Mouse (Mus musculus): ENCODE measurements at regions not wholly inside any gene's neighbourhood (a gene's known extent, or its start where the extent isn't known, plus 50 kb on each side); places are given as distances from the start of the nearest gene placed in this dataset.

DNA sequence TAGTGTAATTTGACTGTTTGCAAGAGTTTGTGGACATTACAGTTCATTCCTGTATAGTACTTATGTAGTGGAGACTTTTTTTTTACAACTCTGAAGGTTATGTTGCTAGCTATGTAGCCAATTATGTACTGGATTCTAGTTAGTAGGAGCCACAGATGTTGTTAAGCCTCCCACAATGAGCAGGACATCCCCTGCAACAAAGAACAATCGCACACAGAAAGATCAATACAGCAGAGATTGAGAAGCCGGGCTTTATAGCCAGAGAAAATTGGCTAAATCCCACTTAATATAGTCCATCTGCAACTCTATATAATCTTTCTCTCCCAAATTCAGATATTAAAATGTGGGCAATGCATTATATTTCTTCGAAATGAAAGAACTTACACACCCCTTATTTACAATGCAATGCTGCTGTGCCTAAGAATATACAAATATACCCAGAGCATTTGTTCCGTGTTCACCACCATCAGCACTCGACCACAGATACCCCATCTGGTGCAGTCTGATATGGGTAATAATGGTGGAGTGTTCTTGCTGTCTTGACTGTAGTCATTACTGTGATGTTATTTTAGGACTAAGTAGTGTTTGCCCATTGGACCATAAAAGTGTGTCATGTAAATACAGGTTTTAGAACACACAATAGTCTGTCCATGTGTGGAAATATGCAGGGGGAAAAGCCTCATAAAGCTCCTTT lies 1351.9 kb upstream of the Zeb2 start:
- no peak for DNase-seq

DNA sequence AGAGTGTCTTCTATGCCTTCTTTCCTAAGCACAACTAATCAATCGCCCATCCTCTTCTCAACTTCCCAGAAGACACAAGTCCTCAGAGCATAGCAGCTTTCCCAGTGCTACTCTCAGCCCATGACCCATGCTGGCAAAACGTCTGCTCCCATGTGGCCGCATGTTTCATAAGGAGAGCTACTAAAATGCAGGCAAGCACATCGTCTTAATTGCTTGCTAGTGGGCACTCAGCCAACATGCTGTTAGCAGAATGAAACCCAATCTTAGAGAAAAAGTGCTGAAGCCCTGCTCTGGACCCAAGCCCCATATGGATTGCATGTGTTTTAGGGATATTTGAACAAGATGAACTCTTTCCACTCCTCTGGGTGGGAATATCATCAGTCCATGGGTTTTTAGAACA lies 1348.2 kb upstream of the Zeb2 start:
- DNase-seq, result peak; percentile 93

DNA sequence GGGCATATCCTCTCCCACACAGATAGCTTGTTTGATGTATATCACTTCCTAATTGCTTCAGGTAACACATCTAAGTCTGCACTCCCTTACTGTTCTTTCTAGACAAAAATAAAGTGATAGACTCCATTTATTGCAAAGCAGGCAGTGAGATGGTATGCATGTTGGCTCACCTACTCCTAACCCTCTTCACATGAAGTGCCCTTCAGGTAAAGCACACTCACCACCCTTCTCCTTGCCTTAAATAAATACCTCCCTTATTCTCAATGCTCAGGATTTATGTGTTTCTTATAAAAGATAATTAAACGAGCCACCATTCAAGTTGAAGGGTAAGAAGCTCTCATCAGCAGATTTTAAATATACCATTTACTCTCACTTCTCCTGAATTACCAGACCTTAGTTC lies 1347.7 kb upstream of the Zeb2 start:
- DNase-seq, result no peak

DNA sequence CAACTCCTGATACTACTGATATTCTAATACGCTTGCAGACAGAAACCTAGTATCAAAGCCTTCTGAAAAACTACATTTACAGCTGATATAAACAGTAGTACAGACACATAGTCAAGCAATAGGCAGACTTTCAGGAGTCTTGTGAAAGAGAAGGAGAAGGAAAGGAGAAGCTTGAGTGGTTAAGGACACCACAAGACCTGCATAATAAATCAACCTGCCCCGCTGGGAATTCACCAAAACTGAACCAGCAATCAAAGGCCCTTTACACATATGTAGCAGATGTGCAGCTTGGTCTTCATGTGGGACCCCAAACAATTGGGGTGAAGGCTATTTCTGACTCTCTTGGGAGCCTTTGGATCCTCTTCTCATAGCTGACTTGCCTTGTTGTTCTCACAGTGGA lies 1345.5 kb upstream of the Zeb2 start:
- DNase-seq, result no peak

DNA sequence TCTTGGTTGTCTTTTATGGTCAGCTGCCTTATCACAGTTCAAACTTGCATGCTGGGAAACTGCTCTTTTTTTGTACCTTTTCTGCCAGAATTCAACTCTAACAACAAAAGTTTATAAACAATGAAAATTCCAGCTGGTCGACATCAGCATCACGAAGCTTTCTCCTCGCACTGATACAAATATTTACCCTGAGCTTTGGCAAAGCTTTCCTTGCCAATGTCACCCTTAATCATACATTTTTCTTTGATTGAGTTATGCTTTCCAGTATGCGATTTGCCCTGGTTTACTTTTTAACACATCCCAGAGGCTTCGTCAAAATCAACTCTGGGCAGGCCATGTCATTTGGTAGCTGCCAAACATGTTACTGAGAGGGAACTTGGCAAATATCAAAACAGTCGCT lies 1333.5 kb upstream of the Zeb2 start:
- no peak for DNase-seq

DNA sequence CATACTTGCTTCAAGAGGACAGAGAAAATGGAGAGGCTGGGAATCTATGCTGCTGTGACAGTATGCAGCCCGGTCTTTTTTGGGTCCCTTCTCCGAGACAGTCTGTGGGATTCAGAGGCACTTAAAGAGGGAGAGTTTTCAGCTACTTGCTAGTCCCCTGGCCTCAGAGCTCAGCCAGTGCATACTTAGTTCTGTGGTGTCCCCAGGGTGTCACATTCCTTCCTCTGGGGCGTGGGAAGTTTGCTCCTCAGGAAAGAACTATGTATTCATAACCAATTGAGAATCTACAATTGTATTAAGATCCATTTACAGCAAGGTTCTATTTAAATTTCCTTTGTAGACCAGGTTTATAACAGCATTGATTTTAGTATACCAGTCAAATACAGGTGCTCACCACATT lies 1328.1 kb upstream of the Zeb2 start:
- DNase-seq, result peak; percentile 94

DNA sequence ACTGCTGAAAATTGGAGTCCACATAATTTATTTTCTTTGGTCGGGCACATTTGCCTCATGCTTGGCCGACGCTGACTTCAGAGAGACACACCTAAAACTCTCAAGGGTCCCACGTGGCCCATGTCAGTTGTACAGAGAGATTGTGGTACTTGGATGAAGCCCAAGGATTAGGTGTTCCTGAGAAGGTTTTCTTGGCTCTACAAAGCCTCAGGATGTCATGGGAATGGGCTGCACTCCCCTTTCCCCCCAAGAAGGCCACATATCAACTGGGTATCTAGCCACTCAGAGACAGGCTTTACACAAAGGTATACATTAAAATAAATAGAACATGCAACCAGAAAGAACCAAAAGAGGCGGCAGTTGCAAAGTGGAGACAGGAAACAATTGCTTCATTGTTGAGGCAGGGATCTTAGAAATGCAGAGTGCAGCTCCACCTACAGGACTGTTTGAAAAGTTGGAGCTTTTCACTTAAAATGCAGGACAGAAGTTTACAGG lies 1326.5 kb upstream of the Zeb2 start:
- DNase-seq, result peak; percentile 96

DNA sequence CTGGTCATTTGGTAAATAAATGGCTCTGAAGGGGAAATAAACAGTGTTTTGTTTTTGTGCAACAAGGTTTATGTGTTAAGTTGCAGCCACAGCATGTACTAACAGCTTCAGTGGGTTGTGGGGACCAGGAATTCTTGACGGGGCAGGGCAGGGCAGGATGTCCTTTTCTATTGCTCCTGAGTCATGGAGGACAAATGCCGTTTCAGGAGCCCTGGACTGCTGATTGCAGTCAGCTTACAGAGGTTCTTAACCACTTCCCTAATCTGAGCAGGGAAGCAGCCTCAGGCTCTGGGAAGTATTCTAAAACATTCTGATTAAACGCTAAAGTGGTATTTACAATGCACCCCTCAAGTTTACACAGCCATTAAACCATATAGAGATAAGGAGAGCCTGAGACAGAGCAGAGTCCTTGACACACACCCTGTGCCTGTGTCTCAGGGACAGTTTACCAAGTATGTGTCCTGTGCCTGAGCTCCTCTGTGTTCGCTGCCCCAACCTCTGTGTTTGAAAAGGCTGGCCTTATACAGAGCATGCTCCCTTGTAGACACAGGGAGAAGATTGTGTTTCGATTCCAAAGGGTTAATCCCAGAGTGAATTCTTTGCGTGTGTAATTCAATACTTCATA lies 1326.0 kb upstream of the Zeb2 start:
- DNase-seq, result peak; percentile 97

DNA sequence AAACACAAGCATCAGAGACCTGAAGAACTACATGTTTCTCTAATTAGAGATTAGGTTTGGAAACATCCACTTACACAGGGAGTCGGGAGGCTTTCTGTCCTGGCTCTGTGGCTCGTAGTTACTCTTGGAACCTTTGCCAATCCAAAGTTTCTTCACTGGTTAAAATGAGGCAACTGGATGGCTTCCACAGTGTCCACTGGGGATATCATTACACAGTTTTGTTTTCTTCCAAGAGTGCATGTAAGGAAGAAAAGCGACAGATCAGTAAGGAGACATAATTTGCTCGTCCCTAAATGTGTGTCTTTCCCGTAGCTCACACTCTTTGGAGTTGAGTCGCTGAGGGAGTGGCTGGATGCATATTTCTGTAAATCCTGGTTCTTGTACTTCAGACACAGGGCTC lies 1325.4 kb upstream of the Zeb2 start:
- peak; percentile 97 for DNase-seq

DNA sequence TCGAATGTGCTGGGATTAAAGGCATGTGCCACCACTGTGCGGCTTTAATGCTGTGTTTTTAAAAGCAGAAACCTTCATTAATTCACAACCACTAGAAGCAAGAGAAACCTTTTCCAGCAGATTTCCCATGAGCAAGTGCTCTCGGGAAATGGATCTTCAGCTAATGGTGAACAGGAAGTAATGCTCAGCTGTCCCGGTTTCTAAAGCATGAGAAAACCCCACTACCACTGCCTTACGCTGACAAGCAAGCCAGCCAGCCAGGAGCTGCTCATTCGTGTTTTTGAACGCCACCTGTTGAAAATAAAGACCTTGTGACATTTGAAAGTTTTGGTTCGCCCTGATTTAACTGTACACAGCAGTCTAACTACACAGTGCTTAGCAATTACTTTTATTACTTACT lies 1324.7 kb upstream of the Zeb2 start:
- peak; percentile 91 for DNase-seq

DNA sequence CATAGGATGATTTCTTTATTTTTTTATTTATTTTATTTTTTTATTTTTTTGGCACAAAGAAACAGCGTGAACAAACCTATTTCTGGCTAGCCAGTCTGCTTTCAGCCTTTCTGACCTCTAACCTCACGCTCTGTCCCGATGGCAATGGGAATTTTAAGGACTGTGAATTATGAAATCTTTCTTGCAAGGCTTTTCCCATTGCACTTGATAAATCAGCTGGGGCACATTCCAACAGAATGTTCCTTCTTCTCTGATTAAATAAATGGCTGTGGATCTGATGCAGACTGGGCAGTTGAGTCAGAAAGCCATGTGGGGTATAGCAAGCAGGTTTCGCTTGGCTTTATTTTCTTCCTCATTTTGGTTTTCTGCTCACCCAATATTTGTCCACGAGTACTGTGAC lies 1324.2 kb upstream of the Zeb2 start:
- peak; percentile 90 for DNase-seq

DNA sequence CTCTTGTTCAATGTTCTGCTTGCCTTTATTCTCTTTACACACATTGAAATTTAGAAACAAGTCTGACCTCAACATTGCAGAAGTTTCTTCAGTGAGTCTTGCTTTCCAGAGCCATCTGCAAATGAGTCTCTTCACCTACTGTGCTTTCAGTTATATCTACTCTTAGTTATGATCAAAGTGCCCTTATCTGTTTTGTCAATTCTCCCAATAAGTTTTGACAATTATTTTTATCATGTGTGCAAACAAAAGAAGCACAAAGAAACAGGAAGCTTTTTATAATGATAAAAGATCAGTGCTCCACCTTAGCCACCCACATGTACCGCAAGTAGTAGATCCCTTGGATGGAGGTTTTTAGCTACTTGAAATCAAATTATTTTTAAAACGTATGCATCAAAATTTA lies 1322.8 kb upstream of the Zeb2 start:
- DNase-seq, result no peak

DNA sequence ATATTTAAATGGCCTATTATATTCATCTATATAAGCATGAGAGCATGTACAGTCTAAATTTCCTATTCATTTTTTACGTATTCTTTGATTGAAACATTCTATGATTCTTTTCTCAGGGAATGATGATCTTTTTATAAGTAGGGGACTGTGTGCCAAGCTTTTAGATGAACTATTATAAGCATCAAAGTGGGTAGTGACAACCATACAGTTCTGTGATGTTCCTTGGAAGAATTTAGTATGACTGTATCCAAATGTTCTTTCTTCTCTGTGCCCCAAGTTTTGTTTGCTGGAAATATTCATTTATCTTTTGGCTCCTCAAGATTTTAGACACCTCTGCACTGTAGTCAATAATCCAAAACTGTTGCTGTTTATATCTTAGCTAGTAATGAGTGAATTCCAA lies 1301.1 kb upstream of the Zeb2 start:
- no peak for DNase-seq

DNA sequence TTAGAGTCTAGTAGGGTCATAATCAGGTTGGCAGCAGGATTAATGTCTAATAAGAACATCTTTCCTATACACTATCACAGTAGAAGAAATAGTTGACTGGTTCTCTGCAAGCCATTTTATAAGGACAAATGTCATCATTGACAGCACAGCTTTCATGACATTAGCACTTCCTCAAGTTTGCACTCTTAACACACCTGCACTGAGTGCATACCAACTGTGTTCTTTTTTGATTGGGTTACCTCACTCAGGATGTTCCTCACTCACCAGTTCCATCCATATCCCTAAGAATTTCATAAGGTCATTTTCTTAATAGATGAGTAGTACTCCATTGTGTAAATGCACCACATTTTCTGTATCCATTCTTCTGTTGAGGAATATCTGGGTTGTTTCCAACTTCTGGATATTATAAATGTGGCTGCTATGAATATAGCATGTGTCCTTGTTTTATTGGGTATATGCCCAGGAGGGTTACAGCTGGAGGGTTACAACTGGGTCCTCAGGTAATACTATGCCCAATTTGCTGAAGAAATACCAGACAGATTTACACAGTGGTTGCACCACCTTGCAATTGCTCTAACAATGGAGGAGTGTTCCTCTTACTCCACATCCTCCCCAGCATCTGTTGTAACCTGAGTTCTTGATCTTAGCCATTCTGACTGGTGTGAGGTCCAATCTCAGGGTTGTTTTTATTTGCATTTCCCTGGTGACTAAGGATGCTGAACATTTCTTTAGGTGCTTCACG lies 1285.3 kb upstream of the Zeb2 start:
- peak; percentile 19 for DNase-seq

DNA sequence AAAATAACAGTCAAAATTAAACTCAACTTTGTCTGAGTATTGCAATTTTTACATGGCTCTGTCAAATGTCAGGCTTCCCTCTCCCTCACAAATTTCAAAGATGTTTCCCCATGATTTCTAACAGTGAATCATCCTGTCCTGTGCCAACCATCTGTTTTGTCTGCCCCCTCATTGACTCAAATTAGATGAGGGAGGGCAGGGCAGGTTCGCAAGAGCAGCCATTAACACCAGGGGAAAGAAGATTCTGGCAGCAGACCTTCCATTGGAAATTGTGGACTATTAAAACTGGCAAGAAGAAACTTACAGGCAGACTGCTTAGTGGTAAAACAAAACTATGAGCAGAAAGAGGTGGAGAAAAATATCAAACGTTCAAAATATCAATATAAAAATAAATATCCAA lies 1277.0 kb upstream of the Zeb2 start:
- peak; percentile 46 for DNase-seq

DNA sequence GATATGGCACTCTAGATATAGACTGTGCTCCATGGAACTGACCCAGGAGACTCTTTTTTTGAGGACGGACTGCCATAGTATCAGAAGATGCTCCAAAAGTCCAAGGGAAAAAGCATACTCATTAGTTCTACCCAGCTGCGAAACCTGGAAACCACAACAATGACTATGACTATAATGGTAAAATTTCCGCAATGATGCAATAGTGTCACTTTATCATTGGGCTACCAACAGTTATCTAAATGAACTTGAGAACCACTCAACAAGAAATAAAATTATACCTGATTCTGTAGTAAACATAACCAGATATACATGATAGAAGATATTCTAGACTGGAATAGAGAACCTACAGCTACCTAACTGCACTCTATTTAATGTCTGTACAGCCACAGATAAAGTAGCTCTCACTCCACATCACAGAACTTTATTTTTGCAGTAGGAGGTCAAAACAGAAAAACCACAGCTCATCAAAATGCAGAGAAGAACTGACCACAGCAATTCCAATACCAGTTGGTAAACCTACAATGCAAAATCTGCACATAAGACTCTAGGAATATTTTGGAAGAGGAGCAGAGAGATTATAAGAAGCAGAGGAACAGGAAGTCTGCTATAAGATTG lies 1255.8 kb upstream of the Zeb2 start:
- DNase-seq, result no peak

DNA sequence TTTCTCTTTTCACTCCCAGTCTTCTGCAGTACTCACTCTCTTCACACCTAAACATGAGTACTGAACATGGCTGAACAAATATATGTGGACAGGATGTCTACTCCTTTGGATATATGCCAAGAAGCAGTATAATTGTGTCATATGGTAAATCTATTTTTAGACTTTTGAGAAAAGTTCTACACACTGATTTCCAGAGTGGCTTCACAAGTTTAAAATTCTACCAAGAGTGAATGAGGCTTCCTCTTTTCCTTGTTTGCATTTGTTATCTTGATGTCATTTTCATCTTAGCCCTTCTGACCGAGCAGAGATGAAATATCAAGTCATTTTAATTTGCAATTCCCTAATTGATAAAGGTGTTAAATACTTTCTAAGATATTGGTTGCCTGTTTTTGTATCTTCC lies 1254.6 kb upstream of the Zeb2 start:
- no peak for DNase-seq

DNA sequence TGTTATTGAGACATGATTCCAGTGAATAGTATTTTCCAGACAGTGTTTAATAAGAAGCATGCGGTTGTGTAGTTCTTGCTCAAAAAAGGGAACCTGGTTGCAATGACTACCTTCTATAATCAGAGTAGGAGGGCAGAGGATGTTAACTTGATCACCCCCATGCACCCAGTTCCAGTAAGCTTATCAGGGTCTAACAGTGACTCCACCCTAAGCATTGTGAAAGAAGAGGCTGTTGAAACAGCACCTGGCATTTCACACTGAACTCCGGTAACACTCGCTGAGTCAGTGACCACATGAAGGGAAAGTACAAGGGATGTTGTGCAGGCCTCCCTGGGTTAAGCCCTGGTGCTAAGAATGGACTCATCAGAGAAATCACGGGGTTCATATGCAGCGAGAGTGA lies 1253.8 kb upstream of the Zeb2 start:
- DNase-seq, result no peak

DNA sequence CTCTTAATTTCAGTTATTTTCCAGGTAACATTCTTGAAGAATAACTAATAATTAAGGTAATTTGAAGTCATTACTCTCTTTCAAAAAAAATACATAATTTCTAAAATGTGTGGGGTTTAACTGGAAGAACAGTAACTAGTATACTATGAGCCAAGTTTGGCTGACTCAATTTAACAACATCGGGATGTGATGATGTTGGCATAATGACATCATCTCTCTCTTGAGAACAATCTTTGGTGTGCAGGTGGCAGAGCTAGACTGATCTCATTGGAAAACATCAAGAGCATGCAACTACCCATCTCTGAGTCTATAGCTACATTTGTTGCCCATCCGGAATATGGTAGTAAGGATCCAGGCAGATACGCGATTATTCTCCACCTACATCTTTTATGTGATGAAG lies 1251.7 kb upstream of the Zeb2 start:
- DNase-seq, result no peak

DNA sequence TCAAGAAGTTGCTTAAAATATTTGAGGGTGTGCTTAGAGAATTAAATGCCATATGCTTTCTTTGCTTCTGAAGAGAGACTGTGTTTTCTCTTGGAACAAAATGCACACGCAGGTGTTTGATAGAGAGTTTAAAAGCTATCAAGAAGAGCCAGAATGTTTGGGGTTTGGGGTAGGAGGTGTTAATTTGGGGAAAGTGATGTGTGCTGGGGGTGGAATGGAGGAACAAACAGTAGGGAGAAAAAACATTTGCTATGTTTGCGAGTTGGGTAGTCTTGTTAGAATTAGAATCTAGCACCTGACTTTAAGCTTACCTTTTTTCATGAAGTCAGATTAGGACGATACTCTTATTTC lies 1248.9 kb upstream of the Zeb2 start:
- DNase-seq, result no peak

DNA sequence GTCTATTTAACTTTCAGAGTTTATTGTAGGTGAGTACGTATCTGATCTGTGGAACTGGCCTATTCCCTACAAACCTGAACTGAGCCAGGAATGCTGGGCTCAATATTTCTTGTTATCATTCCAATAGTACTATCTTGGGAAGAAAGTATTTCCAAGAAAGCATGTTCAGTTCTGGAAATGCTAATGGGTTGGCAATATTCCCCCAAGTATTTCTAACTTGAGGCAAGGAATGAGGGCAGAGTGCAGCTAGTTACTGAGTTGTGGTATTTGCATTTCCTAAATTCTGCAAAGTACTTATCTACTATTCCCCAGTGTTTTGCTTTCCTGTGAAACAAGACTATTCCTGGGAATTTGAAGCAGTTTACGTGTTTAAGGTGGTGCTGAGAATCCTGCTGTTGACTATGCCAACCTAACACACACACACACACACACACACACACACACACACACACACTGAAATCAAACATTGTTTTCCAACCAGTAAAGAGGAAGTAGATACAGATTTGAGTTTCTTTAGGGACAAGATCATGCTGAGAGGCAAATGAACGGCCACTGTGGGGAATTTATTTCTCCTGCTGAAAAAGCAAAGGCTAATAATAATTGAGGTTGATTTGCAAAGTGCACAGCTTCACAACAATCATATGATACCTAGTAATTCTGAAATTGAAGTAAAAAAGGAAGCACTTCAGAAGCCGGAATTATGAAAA lies 1248.4 kb upstream of the Zeb2 start:
- peak; percentile 83 for DNase-seq

DNA sequence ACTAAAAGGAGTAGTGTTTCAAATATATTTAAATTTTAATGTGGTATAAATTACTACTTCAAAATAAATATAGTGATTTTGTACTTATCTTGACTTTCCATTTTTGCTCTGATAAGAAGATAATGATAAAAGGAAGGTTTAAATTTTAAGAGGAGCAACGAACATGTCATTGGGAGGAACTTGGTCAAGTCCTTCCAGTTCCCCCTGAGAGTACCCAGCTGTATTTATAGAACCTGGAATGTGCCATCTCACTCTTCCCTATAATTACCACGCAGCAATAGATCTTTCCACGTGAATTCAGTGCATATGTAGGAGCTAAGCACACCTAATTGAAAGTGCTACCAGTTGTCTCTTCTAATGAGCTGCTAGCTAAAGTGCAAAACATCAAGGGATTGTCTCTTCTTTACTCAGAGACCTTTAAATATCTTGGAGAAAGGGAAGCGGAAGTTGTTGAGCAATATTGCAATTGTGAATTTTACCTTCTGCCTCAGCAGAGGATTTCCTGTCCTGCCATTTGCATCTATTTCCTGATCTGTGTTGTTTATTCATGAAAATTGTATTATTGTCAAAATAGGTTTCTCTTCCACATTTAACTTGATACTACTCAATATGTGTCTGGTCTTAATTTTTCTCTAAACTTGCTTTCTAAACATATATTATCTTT lies 1243.0 kb upstream of the Zeb2 start:
- DNase-seq, result no peak

DNA sequence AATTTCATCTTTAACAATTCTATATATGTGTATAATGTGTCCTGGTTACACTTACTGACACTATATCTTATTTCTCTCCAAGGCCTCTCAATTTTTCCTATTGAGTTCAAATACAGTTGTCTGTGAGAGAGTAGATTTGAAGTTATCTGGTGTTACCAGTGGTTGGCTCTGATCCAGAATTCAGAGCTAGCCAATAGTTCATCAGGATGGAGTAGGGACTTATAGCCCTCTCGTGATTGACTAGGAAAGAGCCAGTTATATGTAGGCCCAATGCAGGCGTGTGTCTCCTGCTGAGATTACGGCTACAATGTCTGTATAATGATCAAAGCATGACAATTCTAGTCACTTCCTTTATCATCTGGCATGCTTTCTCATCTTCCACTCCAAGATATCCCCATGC lies 1241.0 kb upstream of the Zeb2 start:
- no peak for DNase-seq

Data from heart, adult 11 months (tissue).